Mouse (Mus musculus): ENCODE data around the gene Gm42957.

- TF ChIP-seq CTCF (IDR thresholded peaks at IDR 0.05; ENCODE audit: control insufficient read depth, insufficient read depth, insufficient read length): no peak
- no peak for TF ChIP-seq USF1 (IDR thresholded peaks at IDR 0.05; ENCODE audit: low read depth)
- no peak for TF ChIP-seq CEBPB (IDR thresholded peaks at IDR 0.05; ENCODE audit: low read depth)
- no peak for TF ChIP-seq MAX (IDR thresholded peaks at IDR 0.05)
- TF ChIP-seq MYOG (IDR thresholded peaks at IDR 0.05; ENCODE audit: control insufficient read depth, extremely low read depth, insufficient read length): no peak
Observed at GRCm38 (mm10) chr3:96669727-96670468, 34.6 kb downstream of the Gm42957 start, which contains the start of gene Ankrd35.
